Mouse (Mus musculus): ENCODE measurements at regions not wholly inside any gene's neighbourhood (a gene's known extent, or its start where the extent isn't known, plus 50 kb on each side); places are given as distances from the start of the nearest gene placed in this dataset.

GRCm38 (mm10) chr2:93135324-93135723 is 52.0 kb upstream of the Trp53i11 start:
- DNase-seq (ENCODE audit: low read depth): no peak

- no peak for DNase-seq (ENCODE audit: low read depth)
Observed at GRCm38 (mm10) chr2:93133301-93133971, 53.9 kb upstream of the Trp53i11 start.

- peak; percentile 41 for DNase-seq (ENCODE audit: low read depth)
Observed at GRCm38 (mm10) chr2:93131825-93132623, 55.3 kb upstream of the Trp53i11 start.

- DNase-seq (ENCODE audit: low read depth): peak; percentile 28
Observed at GRCm38 (mm10) chr2:93131236-93131635, 56.1 kb upstream of the Trp53i11 start.

- no peak for DNase-seq (ENCODE audit: low read depth)
Observed at GRCm38 (mm10) chr2:93129176-93129575, 58.2 kb upstream of the Trp53i11 start.

- DNase-seq (ENCODE audit: low read depth): no peak
Observed at GRCm38 (mm10) chr2:93126595-93127165, 60.7 kb upstream of the Trp53i11 start.

- no peak for DNase-seq (ENCODE audit: low read depth)
Observed at GRCm38 (mm10) chr2:93126112-93126511, 61.2 kb upstream of the Trp53i11 start.

GRCm38 (mm10) chr2:93124866-93125467 is 62.4 kb upstream of the Trp53i11 start:
- DNase-seq (ENCODE audit: low read depth): no peak

- no peak for DNase-seq (ENCODE audit: low read depth)
Observed at GRCm38 (mm10) chr2:93123829-93124228, 63.5 kb upstream of the Trp53i11 start.

- no peak for DNase-seq (ENCODE audit: low read depth)
Observed at GRCm38 (mm10) chr2:93120386-93120785, 67.0 kb upstream of the Trp53i11 start.

GRCm38 (mm10) chr2:93119001-93119400 is 68.3 kb upstream of the Trp53i11 start:
- DNase-seq (ENCODE audit: low read depth): no peak

GRCm38 (mm10) chr2:93115303-93115702 is 69.3 kb upstream of the Prdm11 start:
- DNase-seq (ENCODE audit: low read depth): no peak

GRCm38 (mm10) chr2:93113929-93114328 is 68.0 kb upstream of the Prdm11 start:
- no peak for DNase-seq (ENCODE audit: low read depth)

GRCm38 (mm10) chr2:93112320-93112719 is 66.4 kb upstream of the Prdm11 start:
- DNase-seq (ENCODE audit: low read depth): no peak

GRCm38 (mm10) chr2:93110898-93111297 is 64.9 kb upstream of the Prdm11 start:
- DNase-seq (ENCODE audit: low read depth): no peak

- no peak for DNase-seq (ENCODE audit: low read depth)
Observed at GRCm38 (mm10) chr2:93106581-93106980, 60.6 kb upstream of the Prdm11 start.

GRCm38 (mm10) chr2:93101991-93102390 is 56.0 kb upstream of the Prdm11 start:
- no peak for DNase-seq (ENCODE audit: low read depth)

- no peak for DNase-seq (ENCODE audit: low read depth)
Observed at GRCm38 (mm10) chr2:93099780-93100179, 53.8 kb upstream of the Prdm11 start.

- no peak for DNase-seq (ENCODE audit: low read depth)
Observed at GRCm38 (mm10) chr2:93097016-93097415, 51.0 kb upstream of the Prdm11 start.

- DNase-seq (ENCODE audit: low read depth): no peak
Observed at GRCm38 (mm10) chr2:93096078-93096729, 50.2 kb upstream of the Prdm11 start.
